Mouse (Mus musculus): ENCODE results near the gene Kif1c.

The Kif1c gene

GRCm38 (mm10) chr11:70667271-70668150 lies 32.8 kb upstream of the Kif1c start:
- DNase-seq (ENCODE audit: low spot score) = no peak

- peak; percentile 70 for DNase-seq (ENCODE audit: low spot score)
Measured at GRCm38 (mm10) chr11:70668335-70668770, 32.0 kb upstream of the Kif1c start.

GRCm38 (mm10) chr11:70668771-70669505 lies 31.4 kb upstream of the Kif1c start, which contains the start of gene Spag7:
Spag7 (minus strand) TSS chr11:70669416.
- peak; percentile 92 for DNase-seq (ENCODE audit: low spot score)

GRCm38 (mm10) chr11:70669582-70670345 lies 30.6 kb upstream of the Kif1c start:
- DNase-seq (ENCODE audit: low spot score) = peak; percentile 80

GRCm38 (mm10) chr11:70670483-70670882 lies 29.9 kb upstream of the Kif1c start:
- no peak for DNase-seq (ENCODE audit: low spot score)

- no peak for DNase-seq (ENCODE audit: low spot score)
Measured at GRCm38 (mm10) chr11:70671333-70672047, 28.9 kb upstream of the Kif1c start.

- DNase-seq (ENCODE audit: low spot score) = no peak
Measured at GRCm38 (mm10) chr11:70674014-70674413, 26.3 kb upstream of the Kif1c start.

GRCm38 (mm10) chr11:70674501-70674900 lies 25.8 kb upstream of the Kif1c start:
- DNase-seq (ENCODE audit: low spot score) = no peak

GRCm38 (mm10) chr11:70678092-70678491 lies 22.3 kb upstream of the Kif1c start:
- no peak for DNase-seq (ENCODE audit: low spot score)

GRCm38 (mm10) chr11:70678576-70678975 lies 21.8 kb upstream of the Kif1c start:
- no peak for DNase-seq (ENCODE audit: low spot score)

- DNase-seq (ENCODE audit: low spot score) = no peak
Measured at GRCm38 (mm10) chr11:70679361-70679760, 21.0 kb upstream of the Kif1c start.

GRCm38 (mm10) chr11:70679894-70680293 lies 20.5 kb upstream of the Kif1c start:
- no peak for DNase-seq (ENCODE audit: low spot score)

- DNase-seq (ENCODE audit: low spot score) = no peak
Measured at GRCm38 (mm10) chr11:70681170-70681569, 19.2 kb upstream of the Kif1c start.

- DNase-seq (ENCODE audit: low spot score) = no peak
Measured at GRCm38 (mm10) chr11:70681897-70682581, 18.3 kb upstream of the Kif1c start.

- DNase-seq (ENCODE audit: low spot score) = no peak
Measured at GRCm38 (mm10) chr11:70683640-70684039, 16.7 kb upstream of the Kif1c start.

- peak; percentile 35 for DNase-seq (ENCODE audit: low spot score)
Measured at GRCm38 (mm10) chr11:70686901-70687566, 13.3 kb upstream of the Kif1c start.

- DNase-seq (ENCODE audit: low spot score) = peak; percentile 87
Measured at GRCm38 (mm10) chr11:70687601-70688199, 12.6 kb upstream of the Kif1c start, which contains the start of gene Camta2. Camta2 (minus strand) TSS chr11:70688105.

- DNase-seq (ENCODE audit: low spot score) = no peak
Measured at GRCm38 (mm10) chr11:70688372-70688771, 12.0 kb upstream of the Kif1c start.

GRCm38 (mm10) chr11:70689578-70689977 lies 10.8 kb upstream of the Kif1c start:
- DNase-seq (ENCODE audit: low spot score) = no peak

GRCm38 (mm10) chr11:70693504-70693903 lies 6.8 kb upstream of the Kif1c start:
- DNase-seq (ENCODE audit: low spot score) = no peak

Data from ovary, postnatal 36 days (tissue).